Mouse (Mus musculus): ENCODE measurements around the gene Ralgps1. TPM values are rescaled to one million over a fixed set of nuclear protein-coding genes. Genes with fewer than 3 reads are reported as not detected.

The Ralgps1 gene
- total RNA-seq, 4 experiments from 2014 or later = 57.9 to 79.2 (median 69.1) TPM

DNA sequence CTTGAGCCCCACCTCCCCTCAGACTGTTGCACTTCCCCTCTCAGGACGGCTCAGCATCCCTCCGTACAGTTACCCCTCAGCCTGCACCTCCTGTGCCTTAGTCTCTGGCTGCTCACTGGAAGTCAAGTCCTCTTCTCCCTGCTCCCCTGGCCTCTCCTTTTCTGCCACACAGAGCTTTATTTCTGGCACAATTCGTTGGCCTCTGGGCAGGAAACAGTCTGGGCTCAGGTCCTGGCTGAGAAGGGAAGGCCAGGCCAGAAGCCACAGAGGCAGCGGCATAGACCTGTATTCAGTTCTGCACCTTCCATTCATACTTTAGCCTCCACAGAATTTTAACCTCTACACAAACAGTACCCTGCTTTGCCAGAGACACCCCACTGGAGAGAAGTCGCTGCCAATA lies 124.4 kb downstream of the Ralgps1 start:
- no peak for DNase-seq (ENCODE audit: low spot score in 2 of 2)

DNA sequence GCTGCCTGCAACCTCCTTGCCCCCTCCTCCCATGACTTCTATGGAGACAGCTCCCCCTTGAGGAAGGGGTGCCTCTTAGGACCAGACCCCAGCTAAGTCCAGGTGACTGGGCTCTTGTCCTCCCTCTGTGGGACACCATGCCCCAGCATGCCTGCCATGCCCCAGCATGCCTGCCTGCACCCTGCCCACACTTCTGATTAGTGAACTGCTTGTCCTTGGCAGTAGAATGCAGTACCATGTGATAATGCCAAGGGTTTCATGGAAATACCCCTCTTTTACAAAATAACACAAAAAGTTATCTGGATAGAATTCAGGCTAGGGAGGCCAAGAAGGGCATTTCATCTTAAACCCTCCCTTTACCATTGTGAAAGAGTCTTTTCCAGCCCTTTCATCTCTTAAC lies 125.9 kb downstream of the Ralgps1 start:
- no peak for DNase-seq (ENCODE audit: low spot score in 2 of 2)

DNA sequence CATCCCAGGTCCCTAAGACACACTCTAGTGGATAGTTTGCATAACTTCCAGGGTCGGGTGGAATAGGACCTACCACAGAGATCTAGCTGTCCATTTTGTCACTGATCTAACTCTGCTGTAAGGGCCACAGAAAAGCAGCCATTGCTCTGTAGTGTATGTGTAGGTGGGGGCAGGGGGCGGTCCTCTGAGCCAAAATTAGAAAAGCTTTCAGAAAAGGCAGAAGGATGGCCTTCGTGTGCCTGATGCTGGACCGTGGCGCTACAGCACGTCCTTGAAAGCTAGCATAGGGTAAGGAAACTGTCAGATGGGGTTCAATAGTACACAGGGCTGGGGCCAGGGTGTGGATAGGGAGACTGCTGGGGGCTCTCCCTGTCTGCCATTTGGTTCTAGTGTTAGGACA lies 126.4 kb downstream of the Ralgps1 start:
- no peak for DNase-seq (ENCODE audit: low spot score in 2 of 2)

DNA sequence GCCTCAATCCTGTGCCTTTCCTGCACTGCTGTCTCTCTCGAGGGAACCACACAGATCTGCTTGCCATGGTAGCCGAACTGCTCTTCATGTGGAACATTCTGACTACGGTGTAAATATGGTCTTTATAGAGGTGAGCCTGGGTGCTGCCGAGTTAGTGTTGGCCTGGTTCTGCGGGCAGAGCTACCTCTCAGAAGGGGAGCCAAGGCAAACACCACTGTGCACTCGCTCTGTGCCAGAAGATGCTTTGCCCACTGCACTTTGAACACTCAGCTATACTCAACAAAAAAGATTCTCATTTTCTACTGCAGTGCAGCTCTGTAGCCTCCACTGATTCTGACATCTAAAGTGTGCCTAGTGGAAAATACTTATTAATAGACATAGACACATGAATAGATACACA lies 133.7 kb downstream of the Ralgps1 start:
- DNase-seq (ENCODE audit: low spot score in 2 of 2) = no peak

DNA sequence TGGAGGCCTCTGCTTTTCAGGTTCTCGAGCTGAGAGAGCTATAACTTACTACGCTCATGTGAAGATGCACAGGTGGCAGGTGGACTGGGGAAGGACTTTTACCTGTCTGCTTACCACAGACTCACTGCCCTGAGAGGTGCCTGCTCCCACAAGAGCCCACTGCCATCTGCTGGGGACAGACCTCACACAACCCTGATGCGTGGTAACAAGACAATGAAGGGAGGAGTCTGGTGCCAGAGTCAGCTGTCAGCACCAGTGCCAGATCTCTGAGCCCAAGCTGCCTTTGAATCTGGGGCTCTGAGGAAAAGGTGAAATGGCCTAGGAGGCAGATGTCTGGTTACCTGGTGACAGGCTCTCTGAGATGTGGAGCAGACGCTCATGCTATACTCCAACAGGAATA lies 136.4 kb downstream of the Ralgps1 start:
- no peak for DNase-seq (ENCODE audit: low spot score in 2 of 2)

DNA sequence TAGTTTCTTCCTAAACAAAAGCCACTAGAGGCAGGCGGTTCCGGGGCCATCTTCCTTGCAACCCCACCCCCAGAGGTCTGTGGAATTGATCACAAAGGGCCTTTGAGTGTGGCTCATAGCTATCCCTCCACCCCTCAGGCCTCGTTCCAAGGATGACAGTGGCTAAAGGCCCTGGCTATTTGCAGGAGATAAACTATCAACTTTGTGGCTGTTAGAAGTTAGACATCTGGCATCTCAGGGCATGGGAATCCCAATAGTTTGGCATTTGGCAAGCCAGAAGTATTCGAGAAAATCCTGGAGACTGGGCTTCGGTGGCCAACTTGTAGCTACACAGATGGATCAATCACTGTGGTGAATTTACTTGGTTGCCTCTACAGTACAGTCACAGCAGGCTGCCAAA lies 137.4 kb downstream of the Ralgps1 start:
- DNase-seq (ENCODE audit: low spot score in 2 of 2) = no peak

DNA sequence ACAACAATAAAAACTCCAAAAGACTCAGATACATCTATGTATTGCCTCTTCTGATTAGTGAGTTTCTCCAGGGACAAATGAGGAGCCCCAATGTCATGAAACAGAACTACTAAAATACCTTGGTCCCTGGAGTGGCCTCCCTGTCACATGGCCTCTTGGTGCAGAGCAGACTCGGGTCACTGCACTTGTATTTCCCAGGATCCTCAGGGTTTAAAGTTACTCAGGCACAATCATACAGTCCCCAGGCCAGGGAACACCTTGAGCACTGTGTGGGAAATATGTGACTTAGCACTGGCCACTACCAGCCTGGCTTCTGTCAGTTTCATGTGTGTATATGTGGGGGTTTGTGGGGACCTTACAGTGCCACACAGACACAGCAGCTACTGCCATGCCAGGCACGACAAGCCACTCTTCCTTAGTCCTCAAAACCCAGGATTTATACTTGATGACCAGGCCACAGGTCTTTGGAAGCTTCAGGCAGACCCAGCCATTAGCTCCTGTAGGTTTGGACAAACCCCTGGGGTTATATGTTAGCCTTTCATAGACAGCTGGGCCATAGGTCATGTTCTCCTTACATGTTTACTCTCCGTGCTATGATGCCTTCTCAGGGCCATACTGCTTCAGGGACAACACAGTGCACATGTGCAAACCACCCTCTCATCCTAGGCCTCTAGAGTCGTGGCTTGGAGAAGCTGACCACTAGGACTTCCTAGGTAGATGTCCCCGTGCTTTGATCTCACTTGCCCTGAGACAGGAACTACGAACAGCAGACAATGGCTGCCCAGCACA lies 138.3 kb downstream of the Ralgps1 start:
- DNase-seq (ENCODE audit: low spot score in 2 of 2) = no peak

DNA sequence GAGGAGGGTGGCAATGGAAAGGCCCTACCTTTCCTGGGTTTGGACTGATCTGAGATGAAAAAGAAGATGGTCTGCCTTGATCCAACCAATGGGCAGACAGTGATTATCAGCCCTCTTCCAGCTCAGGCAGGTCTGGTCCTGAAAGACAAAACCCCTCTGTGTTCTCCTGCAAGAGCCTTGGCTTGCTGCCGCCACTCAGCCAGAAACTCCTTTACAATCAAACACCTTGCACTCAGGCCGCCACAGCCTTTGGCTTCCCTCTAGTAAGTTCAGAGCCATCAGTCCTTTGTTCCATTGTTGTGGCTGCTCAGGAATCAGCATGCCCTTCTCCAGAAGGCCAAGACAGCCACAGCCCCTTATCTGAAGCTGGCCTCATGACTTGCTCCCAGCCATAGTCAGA lies 139.5 kb downstream of the Ralgps1 start:
- DNase-seq (ENCODE audit: low spot score in 2 of 2) = no peak

DNA sequence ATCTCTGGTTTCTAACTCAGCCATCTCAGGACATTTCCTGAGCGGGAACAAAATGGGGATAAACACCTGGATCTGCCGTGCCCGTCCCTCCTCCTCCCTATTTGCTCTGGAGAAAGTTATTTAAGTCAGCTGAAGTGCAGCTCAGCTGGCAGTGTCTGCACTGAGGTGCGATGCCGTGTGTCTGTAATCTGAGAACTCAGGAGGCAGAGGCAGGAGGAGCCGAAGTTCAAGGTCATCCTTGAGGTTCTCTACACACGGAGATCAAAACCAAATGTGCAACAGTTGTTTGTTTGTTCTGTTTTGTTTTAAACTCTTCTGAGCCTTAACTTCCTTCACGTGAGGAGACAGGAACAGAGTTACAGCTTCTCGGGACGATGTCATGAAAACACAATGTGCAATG lies 140.6 kb downstream of the Ralgps1 start:
- no peak for DNase-seq (ENCODE audit: low spot score in 2 of 2)

DNA sequence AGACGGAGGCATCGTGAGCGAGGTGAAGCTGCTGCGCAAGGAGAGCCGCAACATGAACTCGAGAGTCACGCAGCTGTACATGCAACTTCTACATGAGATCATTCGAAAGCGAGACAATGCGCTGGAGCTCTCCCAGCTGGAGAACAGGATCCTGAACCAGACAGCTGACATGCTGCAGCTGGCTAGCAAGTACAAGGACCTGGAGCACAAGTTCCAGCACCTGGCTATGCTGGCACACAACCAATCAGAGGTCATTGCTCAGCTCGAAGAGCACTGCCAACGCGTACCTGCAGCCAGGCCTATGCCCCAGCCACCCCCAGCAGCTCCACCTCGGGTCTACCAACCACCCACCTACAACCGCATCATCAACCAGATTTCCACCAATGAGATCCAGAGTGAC lies 142.7 kb downstream of the Ralgps1 start:
- DNase-seq (ENCODE audit: low spot score in 2 of 2) = no peak

DNA sequence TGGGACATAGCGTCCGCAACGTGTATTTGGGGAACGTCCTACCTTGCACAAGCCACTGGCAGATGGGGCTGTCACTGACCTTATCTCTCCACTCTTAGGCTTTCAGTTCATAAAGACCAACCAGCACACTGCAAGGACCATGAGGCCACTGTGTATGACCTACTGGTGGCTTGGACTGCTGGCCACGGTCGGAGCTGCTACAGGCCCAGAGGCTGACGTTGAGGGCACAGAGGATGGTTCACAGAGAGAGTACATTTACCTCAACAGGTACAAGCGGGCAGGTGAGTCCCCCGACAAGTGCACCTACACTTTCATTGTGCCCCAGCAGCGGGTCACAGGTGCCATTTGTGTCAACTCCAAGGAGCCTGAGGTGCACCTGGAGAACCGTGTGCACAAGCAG lies 143.2 kb downstream of the Ralgps1 start:
- DNase-seq (ENCODE audit: low spot score in 2 of 2) = no peak

DNA sequence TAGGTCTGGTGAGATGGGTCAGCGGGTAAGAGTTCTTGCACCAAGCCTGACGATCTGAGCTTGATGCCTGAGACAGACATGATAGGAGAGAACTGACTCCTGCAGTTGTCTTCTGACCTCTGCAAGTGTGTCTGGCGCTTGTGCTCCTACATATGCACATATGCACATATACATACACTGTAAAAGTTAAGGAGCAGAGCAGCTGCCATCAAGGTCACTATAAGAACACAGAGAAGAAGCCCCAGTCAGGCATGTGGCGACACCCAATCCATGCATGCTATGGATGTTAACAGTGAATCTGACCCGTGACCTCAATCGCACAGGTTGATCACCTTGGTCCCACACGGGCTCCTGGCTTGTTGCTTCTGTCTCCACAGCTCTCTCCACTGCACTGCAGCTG lies 145.4 kb downstream of the Ralgps1 start:
- DNase-seq (ENCODE audit: low spot score in 2 of 2) = no peak

DNA sequence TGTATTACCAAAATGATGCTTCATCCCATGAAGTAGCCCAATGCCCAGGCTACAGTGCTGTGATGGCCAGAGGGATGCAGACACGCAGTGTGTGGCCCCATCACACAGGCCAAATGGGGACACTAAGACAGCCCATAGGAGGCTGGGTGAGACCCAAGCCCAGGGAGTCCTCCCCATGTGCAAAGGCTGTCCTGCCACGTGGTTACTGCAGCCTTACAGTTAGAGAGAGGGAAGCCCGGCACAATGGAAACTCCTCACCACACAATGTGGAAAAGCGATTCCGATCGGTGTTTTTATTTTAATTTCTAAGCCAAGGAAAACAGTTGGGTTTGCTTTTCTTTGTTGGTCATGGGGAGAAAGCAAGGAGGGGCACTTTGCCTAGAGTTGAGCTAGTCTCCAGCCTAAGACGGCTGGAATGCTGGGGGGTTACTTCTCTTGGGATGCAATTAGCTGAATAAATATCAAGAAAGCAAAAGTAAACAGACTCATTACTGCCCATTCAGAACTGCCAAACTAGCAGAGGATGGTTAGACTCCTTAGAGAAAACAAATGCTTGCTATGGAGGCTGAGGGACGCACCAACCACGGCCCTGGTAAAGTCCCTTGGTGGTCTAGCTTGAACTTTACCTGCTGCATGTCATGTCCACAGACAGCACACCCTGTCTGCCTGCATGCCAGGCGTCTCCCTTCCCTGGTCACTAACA lies 147.5 kb downstream of the Ralgps1 start:
- DNase-seq (ENCODE audit: low spot score in 2 of 2) = no peak

DNA sequence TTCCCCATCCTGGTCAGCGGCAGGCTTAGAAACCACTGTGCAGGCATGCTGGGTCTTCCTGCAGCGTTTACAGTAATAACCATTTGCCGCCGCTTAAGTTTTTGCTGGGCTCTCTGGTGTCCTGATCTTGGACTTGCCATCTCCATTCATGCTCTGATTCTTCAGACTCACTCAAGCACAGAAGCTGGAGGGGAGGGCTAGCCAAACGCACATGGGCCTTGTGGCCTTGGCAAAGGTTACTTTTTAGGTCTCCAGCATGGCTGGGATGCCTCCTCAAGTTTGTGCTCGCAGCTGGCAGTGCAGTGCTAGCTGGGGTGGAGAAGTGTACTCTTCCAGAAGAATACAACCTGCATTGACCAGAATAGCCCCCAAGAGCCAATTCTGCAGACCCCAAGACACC lies 148.8 kb downstream of the Ralgps1 start:
- no peak for DNase-seq (ENCODE audit: low spot score in 2 of 2)

DNA sequence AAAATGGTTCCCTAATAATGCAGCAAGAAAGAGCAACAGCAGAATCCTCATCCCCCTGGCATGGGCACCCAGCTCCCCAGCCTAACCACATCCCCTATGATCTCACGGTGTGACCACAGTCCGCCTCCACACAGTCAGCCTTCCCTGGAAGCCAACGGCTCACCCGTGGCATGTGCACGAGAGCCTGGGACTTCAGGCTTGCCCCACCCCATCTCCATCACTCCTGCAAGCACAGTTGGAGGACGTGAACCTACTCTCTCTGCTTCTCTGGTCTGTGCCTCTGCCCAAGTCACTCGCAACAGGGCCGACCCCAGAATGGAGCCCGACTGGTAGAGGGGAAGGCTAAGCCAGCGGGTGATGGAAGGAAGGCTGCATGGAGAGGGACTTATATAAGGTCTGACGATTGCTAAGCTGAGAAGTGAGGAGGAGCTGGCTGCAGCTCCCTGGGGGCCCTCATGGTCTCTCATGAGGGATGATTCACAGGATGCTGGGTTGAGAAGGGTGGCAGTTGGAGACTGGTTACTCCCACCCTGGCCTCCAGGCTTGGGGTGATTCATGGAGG lies 149.9 kb downstream of the Ralgps1 start:
- DNase-seq (ENCODE audit: low spot score in 2 of 2) = no peak

DNA sequence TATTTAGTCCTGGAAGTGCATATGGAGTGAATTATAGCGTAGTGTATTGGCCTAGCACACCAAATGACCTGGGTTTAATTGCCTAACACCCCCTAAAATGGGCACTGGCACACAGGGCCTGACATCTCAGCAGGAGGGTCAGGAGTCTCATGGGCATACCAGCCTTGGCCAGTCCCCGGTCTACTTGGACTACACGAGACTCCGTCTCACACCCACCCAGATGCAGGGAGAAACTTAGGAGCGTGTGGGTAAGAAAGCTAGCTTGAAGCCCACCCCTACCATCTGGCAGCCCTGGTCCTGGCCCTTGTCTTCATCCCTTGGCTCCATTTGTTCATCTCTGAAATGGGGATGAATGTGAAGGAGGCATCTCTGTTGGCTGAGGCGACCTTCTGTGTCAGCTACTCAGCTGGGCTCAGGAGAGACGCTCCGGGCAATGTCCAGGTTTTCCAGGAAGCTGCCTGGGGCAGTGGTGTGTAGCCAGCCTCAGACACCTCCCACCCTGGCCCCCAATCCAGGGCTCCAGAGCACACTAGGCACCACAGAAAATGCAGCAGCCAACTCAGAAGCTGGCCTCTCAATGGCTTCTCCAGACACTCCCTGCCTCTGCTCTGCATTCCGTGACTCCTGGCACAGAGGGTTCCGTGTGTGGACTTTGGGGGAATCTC lies 150.5 kb downstream of the Ralgps1 start:
- DNase-seq (ENCODE audit: low spot score in 2 of 2) = no peak

DNA sequence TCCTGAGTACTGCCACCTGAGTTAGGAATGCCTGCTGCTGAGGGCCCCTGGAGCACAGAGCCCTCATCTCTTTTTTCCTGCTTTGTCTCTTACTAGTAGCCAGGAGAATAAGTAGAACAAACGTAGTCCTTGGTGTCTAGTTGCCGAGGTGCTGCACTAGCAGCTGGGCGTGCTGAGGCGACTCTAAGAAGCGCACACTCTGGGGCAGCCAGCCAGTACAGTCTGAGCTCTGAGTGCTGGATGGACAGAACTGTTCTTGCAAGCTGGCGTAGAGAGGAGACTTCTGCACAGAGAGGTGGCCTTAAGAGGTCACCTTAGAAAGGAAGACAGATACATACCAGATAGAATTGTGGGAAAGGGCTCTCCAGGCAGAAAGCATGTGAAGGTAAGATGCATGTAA lies 151.0 kb downstream of the Ralgps1 start:
- no peak for DNase-seq (ENCODE audit: low spot score in 2 of 2)

DNA sequence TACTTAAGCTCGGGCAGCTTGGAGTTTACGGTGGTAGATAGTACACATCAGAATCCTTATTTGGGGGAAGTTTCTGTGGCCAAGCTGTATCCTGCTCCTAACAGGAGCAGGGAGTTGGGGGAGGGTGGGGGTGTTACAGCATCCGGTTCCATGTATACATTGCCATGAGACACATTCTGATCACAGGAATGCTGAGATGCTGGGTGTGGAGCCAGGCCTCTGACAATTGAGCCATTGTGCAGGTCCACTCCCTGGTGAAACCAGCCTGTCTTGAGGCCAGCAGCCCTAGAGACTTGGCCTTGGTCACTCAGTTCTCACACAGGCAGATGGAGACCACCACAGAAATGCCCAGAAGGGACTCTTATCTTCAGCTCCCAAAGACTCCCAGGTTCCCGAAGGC lies 151.6 kb downstream of the Ralgps1 start:
- DNase-seq (ENCODE audit: low spot score in 2 of 2) = no peak

DNA sequence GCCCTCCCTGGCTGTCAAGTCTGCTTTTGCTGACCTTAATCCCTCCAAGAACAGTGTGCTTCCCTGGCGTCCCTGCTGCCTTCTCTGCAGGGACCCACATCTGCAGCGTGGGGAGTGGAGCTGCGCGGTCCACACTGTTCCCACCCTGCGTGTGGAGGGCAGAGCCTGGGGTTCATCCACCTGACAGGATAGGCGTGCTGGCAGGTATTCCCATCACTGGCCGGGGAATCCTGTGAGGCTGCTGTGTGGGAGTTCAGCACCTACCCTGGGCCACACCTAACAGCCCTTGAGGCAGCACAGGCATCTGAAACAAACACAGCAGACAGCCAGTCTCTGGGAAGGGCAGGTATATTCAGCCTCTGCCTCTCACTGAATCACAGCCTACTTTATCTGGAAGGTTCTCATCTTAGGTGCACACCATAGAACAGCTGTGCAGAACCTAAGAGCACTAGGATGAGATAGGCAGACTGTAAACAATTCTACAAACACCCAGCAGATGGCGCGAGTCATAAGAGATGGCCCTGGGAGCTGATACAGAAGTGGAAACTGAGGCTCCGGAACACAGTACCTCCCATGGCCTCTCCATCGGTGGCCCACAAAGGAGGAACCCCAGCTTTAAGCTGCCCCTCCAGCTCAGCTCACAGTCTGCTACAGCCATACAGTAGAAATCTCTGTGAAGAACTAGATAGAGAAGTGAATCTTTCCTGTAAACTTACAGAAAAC lies 152.2 kb downstream of the Ralgps1 start:
- DNase-seq (ENCODE audit: low spot score in 2 of 2) = peak in 1 of 2 experiments; percentile 36

DNA sequence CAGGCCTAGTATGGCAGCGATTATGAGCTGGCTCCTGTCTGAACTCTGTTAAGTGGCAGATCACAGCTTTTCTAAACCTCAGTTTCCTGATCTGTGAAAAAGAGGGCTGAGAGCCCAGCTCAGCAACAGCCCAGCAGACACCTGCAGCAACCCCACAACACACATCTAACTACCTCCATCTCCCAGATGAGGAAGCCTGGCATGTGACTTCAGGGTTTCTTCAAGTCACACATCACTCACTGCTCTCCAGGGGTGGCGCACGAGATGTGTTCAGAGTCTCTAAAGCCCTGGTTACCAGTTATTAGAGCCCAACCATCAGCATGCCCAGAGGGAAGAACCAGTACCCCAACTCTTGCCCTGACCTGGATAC lies 153.9 kb downstream of the Ralgps1 start:
- no peak for DNase-seq (ENCODE audit: low spot score in 2 of 2)

DNA sequence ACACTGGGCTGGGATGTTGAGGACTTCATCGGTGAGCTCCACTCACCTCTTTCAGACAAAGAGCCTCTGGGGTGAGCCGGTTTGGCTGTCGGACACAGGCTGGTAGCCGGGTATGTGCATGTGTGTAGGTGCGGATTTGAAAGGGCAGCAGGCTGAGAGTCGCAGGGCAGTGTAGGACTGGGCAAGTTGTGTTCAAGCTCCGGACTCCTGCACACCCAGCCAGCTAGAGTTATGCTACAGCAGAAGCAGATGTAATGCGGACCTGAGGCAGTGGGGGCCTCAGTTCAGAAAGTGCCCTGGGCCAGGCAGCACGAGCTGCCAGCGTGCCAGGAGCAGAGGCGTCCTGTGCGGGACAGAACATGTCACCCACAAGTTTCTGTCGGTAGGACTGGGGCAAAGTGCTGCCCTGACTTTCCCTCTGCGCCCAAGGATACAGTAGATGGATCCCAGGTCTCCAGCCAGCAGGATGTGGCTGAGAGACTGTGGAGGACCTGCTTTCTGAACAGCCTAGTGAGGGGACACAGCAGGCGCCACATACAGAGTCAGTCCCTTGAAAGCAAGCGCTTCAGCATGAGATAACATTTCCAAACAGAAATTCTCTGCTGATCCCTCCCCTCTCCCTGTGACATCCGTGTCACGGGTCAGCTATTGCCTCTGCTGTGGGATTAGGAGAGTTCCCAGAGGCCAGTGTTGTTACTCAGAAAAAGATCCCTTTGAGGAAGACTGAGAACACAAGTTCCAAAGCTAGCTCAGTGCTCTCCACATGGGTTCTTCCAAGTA lies 154.5 kb downstream of the Ralgps1 start:
- no peak for DNase-seq (ENCODE audit: low spot score in 2 of 2)
